Mouse (Mus musculus): ENCODE results near the gene Gm826.

- TF ChIP-seq CTCF (IDR thresholded peaks at IDR 0.05; ENCODE audit: borderline replicate concordance, insufficient read depth, low read length) (no peak), POLR2A (IDR thresholded peaks at IDR 0.05; ENCODE audit: low read depth, low read length) (no peak)
These were observed 22.2 kb upstream of the Gm826 start for GRCm38 (mm10) chr2:160356132-160356531.

All from embryonic fibroblast, embryonic 13.5 days (primary cell).